Mouse (Mus musculus): Measurements from ENCODE around the gene Mrtfb.
A peak's percentile ranks its signal among the peaks of the same experiment; 100 is the strongest.

The Mrtfb gene

GRCm38 (mm10) chr16:13430940-13431339 is 174.7 kb downstream of the Mrtfb start:
- Histone ChIP-seq H3K4me3 (replicated peaks; ENCODE audit: low read length) (no peak overlapping the region), H3K27me3 (ENCODE audit: insufficient read depth, low read length) (peaks cover 16% of the 10 kb centered on the region; the same call in 1 of the 2 replicates), H3K4me1 (replicated peaks; ENCODE audit: low read depth, low read length) (peaks cover 24% of the 10 kb centered on the region), H3K9me3 (ENCODE audit: low read length) (no peaks in the 10 kb centered on the region), H3K36me3 (ENCODE audit: insufficient read depth, low read length) (no peaks in the 10 kb centered on the region)
- TF ChIP-seq CTCF (conservative IDR thresholded peaks at IDR 0.05; ENCODE audit: low read length) (no peak), POU5F1 (IDR thresholded peaks at IDR 0.05; ENCODE audit: borderline replicate concordance, low read length) (no peak), NANOG (IDR thresholded peaks at IDR 0.05; ENCODE audit: borderline replicate concordance, low read length) (no peak)

- peaks cover 27% of the 10 kb centered on the region for H3K4me1 ChIP-seq (replicated peaks; ENCODE audit: low read depth, low read length)
- no peak for TF ChIP-seq NANOG (IDR thresholded peaks at IDR 0.05; ENCODE audit: borderline replicate concordance, low read length)
- TF ChIP-seq CTCF (conservative IDR thresholded peaks at IDR 0.05; ENCODE audit: low read length): no peak
- no peak for TF ChIP-seq POU5F1 (IDR thresholded peaks at IDR 0.05; ENCODE audit: borderline replicate concordance, low read length)
- H3K36me3 ChIP-seq (ENCODE audit: insufficient read depth, low read length): no peaks in the 10 kb centered on the region
- peaks cover 10% of the 10 kb centered on the region; the same call in 1 of the 2 replicates for H3K27me3 ChIP-seq (ENCODE audit: insufficient read depth, low read length)
- no peak overlapping the region for H3K4me3 ChIP-seq (replicated peaks; ENCODE audit: low read length)
- H3K9me3 ChIP-seq (ENCODE audit: low read length): no peaks in the 10 kb centered on the region
Observed at GRCm38 (mm10) chr16:13435627-13436026, 179.3 kb downstream of the Mrtfb start.

- TF ChIP-seq POU5F1 (IDR thresholded peaks at IDR 0.05; ENCODE audit: borderline replicate concordance, low read length) (no peak), CTCF (conservative IDR thresholded peaks at IDR 0.05; ENCODE audit: low read length) (no peak), NANOG (IDR thresholded peaks at IDR 0.05; ENCODE audit: borderline replicate concordance, low read length) (no peak)
- Histone ChIP-seq H3K4me3 (replicated peaks; ENCODE audit: low read length) (peak overlapping the region; percentile 81), H3K9me3 (ENCODE audit: low read length) (no peaks in the 10 kb centered on the region), H3K4me1 (replicated peaks; ENCODE audit: low read depth, low read length) (peaks cover 25% of the 10 kb centered on the region), H3K36me3 (ENCODE audit: insufficient read depth, low read length) (no peaks in the 10 kb centered on the region), H3K27me3 (ENCODE audit: insufficient read depth, low read length) (peaks cover 10% of the 10 kb centered on the region)
Observed at GRCm38 (mm10) chr16:13437037-13437769, 180.9 kb downstream of the Mrtfb start.

- TF ChIP-seq CTCF (conservative IDR thresholded peaks at IDR 0.05; ENCODE audit: low read length) (no peak), POU5F1 (IDR thresholded peaks at IDR 0.05; ENCODE audit: borderline replicate concordance, low read length) (no peak), NANOG (IDR thresholded peaks at IDR 0.05; ENCODE audit: borderline replicate concordance, low read length) (no peak)
- Histone ChIP-seq H3K36me3 (ENCODE audit: insufficient read depth, low read length) (no peaks in the 10 kb centered on the region), H3K4me1 (replicated peaks; ENCODE audit: low read depth, low read length) (peaks cover 25% of the 10 kb centered on the region), H3K9me3 (ENCODE audit: low read length) (no peaks in the 10 kb centered on the region), H3K4me3 (replicated peaks; ENCODE audit: low read length) (peak overlapping the region; percentile 81), H3K27me3 (ENCODE audit: insufficient read depth, low read length) (peaks cover 17% of the 10 kb centered on the region)
Observed at GRCm38 (mm10) chr16:13437770-13438372, 181.6 kb downstream of the Mrtfb start.

GRCm38 (mm10) chr16:13440468-13440867 is 184.2 kb downstream of the Mrtfb start:
- Histone ChIP-seq H3K27me3 (ENCODE audit: insufficient read depth, low read length) (peaks cover 32% of the 10 kb centered on the region), H3K4me1 (replicated peaks; ENCODE audit: low read depth, low read length) (peaks cover 25% of the 10 kb centered on the region), H3K4me3 (replicated peaks; ENCODE audit: low read length) (no peak overlapping the region), H3K9me3 (ENCODE audit: low read length) (no peaks in the 10 kb centered on the region), H3K36me3 (ENCODE audit: insufficient read depth, low read length) (no peaks in the 10 kb centered on the region)
- peak; percentile 86 for TF ChIP-seq CTCF (conservative IDR thresholded peaks at IDR 0.05; ENCODE audit: low read length)
- TF ChIP-seq POU5F1 (IDR thresholded peaks at IDR 0.05; ENCODE audit: borderline replicate concordance, low read length): no peak
- TF ChIP-seq NANOG (IDR thresholded peaks at IDR 0.05; ENCODE audit: borderline replicate concordance, low read length): peak; percentile 26; the same call in 1 of the 2 replicates

GRCm38 (mm10) chr16:13443764-13444163 is 187.5 kb downstream of the Mrtfb start:
- TF ChIP-seq CTCF (conservative IDR thresholded peaks at IDR 0.05; ENCODE audit: low read length) (no peak), POU5F1 (IDR thresholded peaks at IDR 0.05; ENCODE audit: borderline replicate concordance, low read length) (no peak), NANOG (IDR thresholded peaks at IDR 0.05; ENCODE audit: borderline replicate concordance, low read length) (no peak)
- Histone ChIP-seq H3K4me1 (replicated peaks; ENCODE audit: low read depth, low read length) (peaks cover 18% of the 10 kb centered on the region), H3K27me3 (ENCODE audit: insufficient read depth, low read length) (peaks cover 61% of the 10 kb centered on the region), H3K36me3 (ENCODE audit: insufficient read depth, low read length) (no peaks in the 10 kb centered on the region), H3K4me3 (replicated peaks; ENCODE audit: low read length) (no peak overlapping the region), H3K9me3 (ENCODE audit: low read length) (no peaks in the 10 kb centered on the region)

GRCm38 (mm10) chr16:13445461-13445860 is 189.2 kb downstream of the Mrtfb start:
- Histone ChIP-seq H3K4me3 (replicated peaks; ENCODE audit: low read length) (no peak overlapping the region), H3K9me3 (ENCODE audit: low read length) (no peaks in the 10 kb centered on the region), H3K27me3 (ENCODE audit: insufficient read depth, low read length) (peaks cover 78% of the 10 kb centered on the region), H3K4me1 (replicated peaks; ENCODE audit: low read depth, low read length) (peaks cover 34% of the 10 kb centered on the region), H3K36me3 (ENCODE audit: insufficient read depth, low read length) (no peaks in the 10 kb centered on the region)
- no peak for TF ChIP-seq POU5F1 (IDR thresholded peaks at IDR 0.05; ENCODE audit: borderline replicate concordance, low read length)
- TF ChIP-seq NANOG (IDR thresholded peaks at IDR 0.05; ENCODE audit: borderline replicate concordance, low read length): no peak
- TF ChIP-seq CTCF (conservative IDR thresholded peaks at IDR 0.05; ENCODE audit: low read length): no peak

- peak overlapping the region; percentile 76 for H3K4me3 ChIP-seq (replicated peaks; ENCODE audit: low read length)
- no peaks in the 10 kb centered on the region for H3K36me3 ChIP-seq (ENCODE audit: insufficient read depth, low read length)
- peaks cover 87% of the 10 kb centered on the region for H3K27me3 ChIP-seq (ENCODE audit: insufficient read depth, low read length)
- H3K9me3 ChIP-seq (ENCODE audit: low read length): no peaks in the 10 kb centered on the region
- peaks cover 34% of the 10 kb centered on the region for H3K4me1 ChIP-seq (replicated peaks; ENCODE audit: low read depth, low read length)
- TF ChIP-seq POU5F1 (IDR thresholded peaks at IDR 0.05; ENCODE audit: borderline replicate concordance, low read length) (no peak), CTCF (conservative IDR thresholded peaks at IDR 0.05; ENCODE audit: low read length) (no peak), NANOG (IDR thresholded peaks at IDR 0.05; ENCODE audit: borderline replicate concordance, low read length) (no peak)
Observed at GRCm38 (mm10) chr16:13446488-13446887, 190.2 kb downstream of the Mrtfb start.
